Mouse (Mus musculus) left cerebral cortex, postnatal 10 days (tissue): ENCODE data around the gene BC048671. TPM values are rescaled to one million over a fixed set of nuclear protein-coding genes. Genes with fewer than 3 reads are reported as not detected.

Experiments used
- DNase-seq, 2 experiments: peaks; one replicate each; pipeline ENCODE4 v3.0.0; 2021 to 2022; ENCODE audit warnings: low spot score in 2 of 2, mixed read lengths in 1 of 2; ENCODE audit errors: extremely low spot score in 1 of 2
- intact Hi-C: fragments of 180-260 bp; cut with DNase I; formaldehyde crosslinking; loops from one replicate; pipeline ENCODE4 v1.15.1; 2025
- total RNA-seq, 2 experiments: library from RNA; stranded (reverse); gene quantifications; 2 replicates each; pipeline ENCODE4 v1.2.3; 2021

Gene BC048671
- not detected for total RNA-seq

DNA sequence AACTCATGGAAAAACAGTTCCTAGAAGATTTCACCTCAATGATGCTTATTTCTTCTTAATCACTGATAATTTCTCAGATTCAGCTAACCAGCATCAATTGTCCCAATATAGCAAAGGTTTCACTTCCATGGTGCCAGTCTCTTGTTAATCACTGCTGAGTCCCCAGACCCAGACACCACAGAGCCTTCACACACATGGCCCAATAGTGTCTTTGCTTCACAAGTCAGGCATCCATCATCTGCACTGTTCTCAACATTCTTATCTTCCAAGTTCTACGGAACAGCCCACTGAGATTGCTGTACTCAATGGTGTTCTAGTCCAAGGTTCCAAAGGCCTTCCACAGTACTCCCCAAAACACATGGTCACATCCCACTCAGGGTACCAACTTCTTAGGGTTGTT, at the start of gene BC048671:
Gene BC048671 (plus strand): TSS at position 301 of the 400 bp plus-strand sequence.
- intact Hi-C loops, result no loop called here

DNA sequence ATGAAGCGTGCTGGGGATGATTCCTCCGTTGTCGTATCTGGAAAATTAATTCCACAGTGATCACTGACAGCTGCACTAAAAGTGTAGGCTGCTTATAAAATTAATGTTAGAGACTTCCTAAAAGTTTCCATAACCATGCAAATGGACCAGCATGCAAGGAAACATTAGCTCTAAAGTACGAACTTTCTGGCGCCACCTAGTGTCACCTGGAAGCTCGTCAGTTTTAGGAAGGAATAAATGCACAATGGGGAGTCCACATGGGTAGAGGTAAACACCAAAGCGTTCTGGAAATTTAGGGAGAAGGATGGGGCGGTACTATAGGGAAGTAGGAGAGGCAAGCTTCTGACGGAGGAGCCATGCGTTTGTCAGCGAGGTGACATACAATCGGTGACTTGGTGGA, 12.8 kb upstream of the BC048671 start:
- intact Hi-C loops, result no loop called here
- DNase-seq, result no peak

More for the DNA sequence above, at the start of gene BC048671:
- DNase-seq, result no peak

DNA sequence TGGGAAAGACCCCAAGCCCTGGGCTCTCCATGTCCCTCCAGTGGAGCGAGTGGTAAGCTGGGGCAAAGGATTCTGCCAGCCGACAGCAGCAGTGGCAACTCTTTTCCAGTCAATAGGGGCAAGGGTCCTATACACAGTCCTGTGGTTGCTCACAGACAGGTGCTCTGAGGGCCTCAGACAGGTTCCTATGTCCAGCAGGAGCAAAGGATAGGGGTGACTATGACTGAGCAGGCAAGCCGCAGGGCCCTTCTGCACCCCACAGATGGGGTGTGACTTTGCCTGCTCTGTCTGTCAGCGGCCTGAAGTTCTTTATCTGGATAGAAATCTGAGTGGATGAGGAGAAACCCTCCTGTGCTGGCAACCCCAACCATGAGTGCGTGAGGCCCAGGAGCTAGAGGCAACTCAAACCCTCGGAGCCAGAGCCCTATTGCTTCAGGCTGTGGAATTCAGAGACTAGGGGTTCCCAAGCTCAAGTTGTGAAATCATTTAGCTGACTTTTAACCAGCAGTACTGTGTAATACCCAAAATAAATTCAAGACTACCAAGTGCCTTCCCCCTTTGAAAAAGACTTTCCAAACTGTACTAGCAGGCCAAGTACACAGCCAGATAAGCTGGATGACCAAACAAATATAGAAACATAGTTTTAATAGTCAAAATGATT, 5.4 kb downstream of the BC048671 start:
- no peak for DNase-seq
- intact Hi-C loops, result no loop called here

DNA sequence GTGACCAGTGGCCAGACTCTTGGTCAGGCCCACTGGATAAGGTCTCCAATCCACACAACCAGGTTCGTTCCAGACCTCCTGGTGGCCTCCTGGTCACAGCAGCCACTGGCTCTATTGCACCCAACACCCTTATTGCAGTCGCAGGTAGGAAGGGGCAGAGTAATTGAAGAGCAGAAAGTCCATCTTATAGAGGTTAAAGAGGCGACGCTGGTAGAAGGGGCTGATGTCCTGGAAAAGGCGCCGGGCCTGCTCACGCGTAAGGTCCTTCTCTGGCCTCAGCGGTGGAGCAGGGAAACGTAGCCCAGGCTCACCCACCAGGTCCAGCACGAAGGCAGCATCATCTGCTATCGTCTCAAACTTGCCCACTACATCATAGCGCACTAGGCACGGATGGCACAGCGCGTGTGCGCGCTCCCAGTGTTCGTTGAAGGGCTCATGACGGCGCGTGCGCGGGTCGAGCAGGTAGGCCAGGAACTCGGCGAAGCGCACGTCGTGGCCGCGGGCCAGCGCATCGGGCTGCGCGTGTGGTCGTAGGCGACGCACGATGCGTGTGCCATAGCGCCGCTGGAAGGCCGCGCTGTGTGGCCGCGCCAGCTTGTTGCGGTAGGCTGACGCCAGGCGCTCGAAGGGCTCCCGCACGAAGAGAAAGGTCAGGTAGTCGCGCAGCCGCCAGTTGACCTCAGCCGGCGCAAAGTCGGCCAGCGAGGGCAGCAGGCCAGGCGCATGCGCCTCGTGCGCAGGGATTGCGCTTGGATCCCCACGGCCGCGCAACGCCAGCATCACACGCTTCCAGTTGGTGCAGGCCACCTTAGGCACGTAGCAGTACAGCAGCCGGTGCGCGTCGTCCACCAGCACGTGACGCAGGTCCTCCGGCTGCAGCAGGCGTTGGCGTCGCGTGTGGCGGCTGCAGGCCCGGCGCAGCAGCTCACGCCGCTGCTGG, 8.1 kb downstream of the BC048671 start:
- DNase-seq, result no peak
- intact Hi-C loops, result no loop called here

DNA sequence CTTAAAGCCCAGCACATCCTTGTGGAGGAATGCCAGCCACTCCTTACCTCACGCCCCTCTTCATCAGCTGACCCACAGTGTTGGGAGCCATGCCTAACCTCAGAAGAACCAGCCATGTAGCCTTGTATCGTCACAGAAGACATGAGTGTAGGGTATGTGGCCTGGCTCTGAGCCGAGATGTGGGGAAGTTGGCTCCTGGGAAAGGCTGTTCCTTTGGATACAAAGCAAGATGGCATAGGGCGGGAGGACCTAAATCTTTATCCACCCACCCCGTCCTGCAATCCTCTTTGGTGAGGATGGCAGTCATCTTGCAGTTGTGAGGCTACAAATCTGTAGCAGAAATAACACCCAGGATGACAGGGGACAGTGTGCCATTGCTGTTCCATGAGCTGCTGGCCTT, 14.9 kb downstream of the BC048671 start:
- peak in 1 of 2 experiments; percentile 20 for DNase-seq
- intact Hi-C loops, result no loop called here

DNA sequence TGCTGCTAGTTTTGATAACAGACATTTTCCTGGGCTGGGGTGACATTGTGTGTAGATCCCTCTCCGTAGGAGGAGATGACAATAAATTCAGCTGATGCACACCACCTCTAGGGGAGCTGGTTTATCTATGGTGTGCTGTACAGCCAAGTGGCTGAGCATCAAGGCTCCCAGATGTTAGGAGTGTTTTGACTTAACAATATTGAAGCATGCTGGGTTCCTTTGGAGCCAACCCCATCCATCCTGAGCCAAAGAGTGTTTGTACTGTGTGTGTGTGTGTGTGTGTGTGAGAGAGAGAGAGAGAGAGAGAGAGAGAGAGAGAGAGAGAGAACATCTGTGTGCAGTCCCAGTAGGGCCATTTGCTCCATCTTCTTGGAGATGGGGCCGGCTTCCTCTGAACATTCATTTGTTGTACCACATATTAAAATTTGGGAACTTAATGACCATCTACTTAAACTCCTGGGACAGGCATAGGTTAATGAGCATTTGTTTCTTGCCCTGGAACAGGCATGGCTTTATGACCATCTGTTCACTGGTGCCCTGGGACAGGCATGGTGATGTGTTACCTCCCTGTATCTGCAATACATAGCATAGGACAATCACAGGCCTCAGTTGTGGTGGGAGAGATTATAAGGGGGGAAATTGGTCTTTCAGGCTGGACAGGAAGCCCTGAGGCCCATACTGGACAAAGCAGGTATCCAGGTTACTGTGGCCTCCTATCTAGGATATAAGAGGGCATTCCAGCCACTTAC, 16.7 kb downstream of the BC048671 start:
- intact Hi-C loops, result no loop called here
- peak in 1 of 2 experiments; percentile 4 for DNase-seq

DNA sequence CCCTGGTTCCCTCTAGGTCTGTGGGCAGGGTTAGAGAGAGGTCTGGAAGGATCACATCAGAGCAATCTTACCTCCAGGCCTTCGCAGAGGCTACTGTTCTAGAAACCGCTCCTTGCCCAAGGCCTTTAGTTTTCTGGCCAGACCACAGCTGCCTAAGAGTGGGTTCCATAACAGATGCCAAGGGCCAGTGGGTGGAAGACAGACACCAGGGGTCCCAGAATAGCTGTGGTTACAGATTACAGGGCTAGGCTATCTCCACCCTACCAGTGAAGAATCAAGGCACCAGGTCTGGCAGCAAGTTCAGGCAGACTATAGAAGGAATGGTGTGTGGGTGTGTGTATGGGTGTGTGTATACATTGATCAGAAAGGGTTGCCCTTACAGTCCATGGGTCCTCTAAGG, 18.0 kb downstream of the BC048671 start:
- DNase-seq, result peak in 1 of 2 experiments; percentile 14
- intact Hi-C loops, result no loop called here

DNA sequence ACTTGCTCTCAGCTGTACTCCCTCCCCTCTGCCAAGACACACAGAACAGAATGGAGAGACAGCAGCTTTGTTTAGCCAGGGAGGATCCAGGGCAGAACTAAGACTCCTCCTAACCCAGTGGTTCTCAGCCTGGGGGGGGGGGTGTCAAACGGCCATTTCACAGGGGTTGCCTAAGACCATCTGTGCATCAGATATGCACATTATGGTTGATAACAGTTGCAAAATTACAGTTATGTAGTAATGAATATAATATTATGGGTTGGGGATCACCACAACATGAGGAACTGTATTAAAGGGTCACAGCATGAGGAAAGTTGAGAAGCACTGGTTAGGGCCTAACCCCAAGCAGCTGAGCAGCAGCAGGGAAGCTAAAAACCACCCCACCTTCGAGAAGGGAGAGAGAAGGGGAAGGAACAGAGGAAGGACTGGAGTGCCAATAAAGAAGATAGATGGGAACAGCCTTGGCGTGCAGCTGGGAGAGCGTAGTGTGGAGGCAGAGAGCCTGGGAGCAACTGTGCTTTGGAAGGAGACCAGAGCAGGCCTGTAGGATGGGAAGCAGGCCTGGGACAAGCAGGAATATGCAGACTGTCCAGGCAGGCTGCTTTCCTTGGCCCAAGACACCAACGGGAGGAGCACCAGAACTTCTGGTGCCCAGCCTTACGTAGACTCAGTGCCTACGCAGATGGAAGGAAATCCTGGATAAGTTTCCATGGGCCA, 18.6 kb downstream of the BC048671 start:
- DNase-seq, result peak in 1 of 2 experiments; percentile 28
- intact Hi-C loops, result loop anchor here (10.0 kb wide), 1 partner anchor 635 kb away; no protein-coding TSS in a partner anchor

DNA sequence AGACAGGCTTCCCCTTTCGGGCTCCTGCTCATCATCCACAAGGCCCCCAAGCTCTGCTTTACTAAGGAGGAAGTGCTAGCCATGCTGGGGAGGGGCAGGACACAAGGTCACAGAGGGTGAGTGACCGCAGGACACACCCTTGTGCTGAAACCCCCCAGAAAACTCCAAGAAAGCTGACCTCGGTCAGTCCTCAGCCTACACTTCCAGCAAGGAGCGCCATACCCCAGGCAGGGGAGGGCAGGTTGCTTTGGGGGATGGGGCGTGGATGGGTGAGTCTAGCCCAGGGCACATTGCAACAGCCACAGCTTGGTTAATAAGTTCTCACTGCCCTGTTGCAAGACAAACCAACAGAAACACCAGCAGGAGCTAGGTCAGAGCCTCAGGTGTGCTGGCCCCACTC, 19.4 kb downstream of the BC048671 start:
- intact Hi-C loops, result loop anchor here (10.0 kb wide), 1 partner anchor 636 kb away; no protein-coding TSS in a partner anchor
- peak in 1 of 2 experiments; percentile 17 for DNase-seq

DNA sequence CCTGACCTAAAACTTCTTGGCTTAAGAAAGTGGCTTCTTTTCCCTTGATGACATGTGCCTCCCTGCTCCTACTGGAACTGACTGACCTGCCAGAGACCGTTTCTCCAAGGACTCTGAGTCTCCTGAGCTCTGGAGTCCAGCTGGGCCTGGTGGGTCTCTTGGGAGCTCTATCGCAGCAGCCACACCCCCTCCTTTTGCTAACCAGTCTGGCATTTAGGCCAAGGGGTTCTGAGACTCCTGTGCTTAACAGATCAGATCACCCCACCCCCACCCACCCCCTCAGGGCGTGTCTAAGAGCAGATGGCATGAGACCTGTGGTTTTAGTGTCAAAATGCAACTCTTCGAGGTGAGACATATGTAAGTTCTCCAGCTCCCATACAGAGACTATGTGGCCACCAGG, 20.8 kb downstream of the BC048671 start:
- intact Hi-C loops, result loop anchor here (10.0 kb wide), 1 partner anchor 637 kb away; no protein-coding TSS in a partner anchor
- DNase-seq, result peak in 1 of 2 experiments; percentile 11

DNA sequence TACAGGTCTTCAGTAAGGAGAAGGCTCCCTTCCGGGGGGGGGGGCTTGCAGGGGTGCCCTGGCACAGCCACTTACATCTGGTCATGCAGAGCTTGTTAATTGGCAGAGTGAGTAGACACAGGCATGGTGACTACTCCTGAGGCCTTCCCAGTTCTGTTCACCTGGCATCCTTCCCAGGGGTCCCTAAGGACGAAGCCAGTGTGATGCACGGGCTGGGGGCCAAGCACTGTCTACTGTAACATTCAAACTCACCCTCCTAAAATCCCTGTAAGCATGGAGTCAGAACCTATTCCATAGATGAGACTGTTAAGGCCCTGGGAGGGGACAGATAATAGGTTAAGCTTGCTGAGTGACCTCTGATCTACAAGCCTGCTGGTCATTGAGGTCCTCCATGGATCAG, 23.0 kb downstream of the BC048671 start:
- intact Hi-C loops, result loop anchor here (10.0 kb wide), 1 partner anchor 639 kb away; no protein-coding TSS in a partner anchor
- DNase-seq, result no peak

DNA sequence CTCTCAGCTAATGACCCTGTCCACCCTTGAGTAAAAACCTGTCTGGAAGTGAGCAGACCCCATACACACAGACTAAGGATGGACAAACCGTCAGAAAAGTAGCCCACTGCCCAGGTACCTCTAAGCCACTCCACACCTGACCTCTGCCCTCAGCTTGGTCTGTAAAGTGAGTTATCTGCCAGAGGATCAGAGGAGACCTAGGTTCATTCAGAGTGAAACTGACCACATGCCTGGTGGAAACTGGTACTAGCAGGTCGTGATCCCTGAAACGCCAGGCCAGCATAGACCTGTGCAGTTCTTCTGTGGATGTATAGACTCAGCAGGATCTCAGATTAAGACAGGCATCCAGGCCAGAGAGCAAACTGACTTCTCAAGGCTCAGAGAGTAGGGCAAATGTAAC, 23.4 kb downstream of the BC048671 start:
- intact Hi-C loops, result loop anchor here (10.0 kb wide), 1 partner anchor 640 kb away; no protein-coding TSS in a partner anchor
- no peak for DNase-seq

DNA sequence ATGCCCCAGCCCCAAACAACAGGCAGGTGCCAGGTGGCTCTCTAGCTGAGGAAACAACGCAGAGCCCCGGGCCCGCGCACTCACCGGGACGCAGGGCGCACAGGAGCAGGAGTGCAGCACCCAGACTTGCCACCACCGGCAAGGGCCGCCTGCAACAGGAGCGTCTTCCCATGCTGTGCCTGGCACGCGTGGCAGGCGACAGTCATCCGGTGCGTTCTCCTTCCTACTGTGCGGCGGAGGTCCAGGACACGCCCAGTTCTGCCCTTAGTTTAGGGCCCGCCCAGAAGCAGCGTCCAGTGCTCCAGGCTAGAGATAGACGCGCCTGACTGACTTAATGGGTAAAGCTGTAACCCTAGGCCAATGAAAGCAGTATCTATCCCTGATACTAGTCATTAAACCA, 24.0 kb downstream of the BC048671 start, which contains the start of gene Chst13:
Gene Chst13 (minus strand): TSS at position 195 of the 400 bp plus-strand sequence.
- intact Hi-C loops, result loop anchor here (5.0 to 10.0 kb wide), 2 partner anchors 640 to 1398 kb away; no protein-coding TSS in a partner anchor
- DNase-seq, result peak in 1 of 2 experiments; percentile 33

DNA sequence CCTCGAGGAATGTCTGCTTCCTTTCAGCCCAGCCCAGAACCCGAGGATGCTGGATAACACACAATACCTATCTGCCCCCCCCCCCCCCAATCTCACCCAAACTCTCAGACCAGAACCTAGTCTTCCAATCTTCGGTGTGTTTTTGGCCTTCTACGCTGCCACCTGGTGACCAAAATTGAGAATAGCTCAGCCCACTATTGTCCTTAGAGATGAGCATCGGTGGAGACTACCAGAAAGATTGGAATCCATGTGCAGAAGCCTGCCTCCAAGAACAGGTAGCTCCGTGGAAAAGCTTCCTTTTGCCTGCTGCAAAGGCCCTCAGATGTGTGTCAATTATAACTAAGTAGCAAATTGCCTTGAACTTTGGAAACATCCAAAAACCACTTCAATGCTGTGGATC, 26.7 kb downstream of the BC048671 start:
- DNase-seq, result no peak
- intact Hi-C loops, result loop anchor here (5.0 to 10.0 kb wide), 2 partner anchors 643 to 1400 kb away; no protein-coding TSS in a partner anchor

DNA sequence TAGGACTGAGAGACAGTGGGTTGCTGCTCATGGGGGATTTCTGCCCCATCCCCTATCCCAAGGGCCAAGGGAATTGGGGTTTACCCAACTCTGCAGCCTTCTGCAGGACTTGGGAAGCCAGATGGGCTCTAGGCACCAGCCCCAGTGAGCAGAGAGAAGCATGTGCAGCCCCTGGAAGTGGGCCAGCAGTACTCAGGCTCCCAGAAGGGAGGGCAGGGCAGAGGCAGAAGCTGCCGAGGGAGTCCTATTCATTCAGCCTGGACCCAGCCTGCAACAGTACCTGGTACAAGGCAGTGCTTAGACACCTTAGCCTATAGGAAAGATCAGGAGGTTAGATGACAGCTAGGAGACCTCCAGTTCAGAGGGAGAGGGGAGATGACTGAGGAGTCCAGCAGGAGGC, 28.9 kb downstream of the BC048671 start:
- intact Hi-C loops, result loop anchor here (5.0 to 10.0 kb wide), 2 partner anchors 645 to 1403 kb away; no protein-coding TSS in a partner anchor
- peak; percentile 45 to 79 for DNase-seq

DNA sequence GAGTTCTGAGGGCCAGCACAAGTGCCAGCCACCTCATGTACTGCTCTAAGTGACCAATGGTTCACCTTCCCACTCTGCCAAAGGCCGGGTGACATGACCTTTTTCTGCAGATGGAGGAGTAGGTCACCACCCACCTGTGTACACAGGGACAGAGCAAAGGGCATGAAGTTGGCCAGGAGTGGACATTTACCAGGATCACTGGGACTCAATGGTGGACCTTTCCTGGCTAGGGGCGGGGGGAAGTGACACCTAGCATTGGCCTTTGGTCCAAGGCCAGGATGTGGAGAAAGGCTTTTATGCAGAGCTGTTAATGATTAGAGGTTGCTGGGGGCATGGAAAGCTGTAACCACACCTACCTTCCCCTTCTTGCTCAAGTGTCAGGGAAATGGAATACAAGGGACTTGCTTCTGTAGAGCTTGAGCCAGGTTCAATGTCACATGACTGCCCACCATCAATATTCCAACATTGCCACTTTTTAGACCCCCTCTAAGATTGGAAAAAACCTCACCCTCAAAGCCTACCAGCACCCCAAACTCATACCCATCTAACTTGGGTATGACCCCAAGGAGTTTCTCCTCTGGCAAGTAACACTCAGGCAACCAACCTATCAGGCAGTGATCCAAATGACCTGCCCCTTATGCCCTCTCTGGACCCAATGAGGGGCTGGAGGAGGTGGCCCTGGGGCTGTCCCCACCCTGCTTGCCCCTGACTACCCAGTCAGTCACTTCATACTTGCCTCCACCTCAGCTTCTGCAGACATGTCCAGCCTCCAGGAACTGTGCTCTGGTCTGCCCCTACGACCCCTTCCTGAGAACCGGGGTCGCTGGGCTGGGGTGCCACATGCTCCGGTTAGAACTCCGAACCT, 31.8 kb downstream of the BC048671 start, which contains the start of gene Uroc1:
Gene Uroc1 (plus strand): TSS at position 724 of the 865 bp plus-strand sequence.
- intact Hi-C loops, result no loop called here
- no peak for DNase-seq

DNA sequence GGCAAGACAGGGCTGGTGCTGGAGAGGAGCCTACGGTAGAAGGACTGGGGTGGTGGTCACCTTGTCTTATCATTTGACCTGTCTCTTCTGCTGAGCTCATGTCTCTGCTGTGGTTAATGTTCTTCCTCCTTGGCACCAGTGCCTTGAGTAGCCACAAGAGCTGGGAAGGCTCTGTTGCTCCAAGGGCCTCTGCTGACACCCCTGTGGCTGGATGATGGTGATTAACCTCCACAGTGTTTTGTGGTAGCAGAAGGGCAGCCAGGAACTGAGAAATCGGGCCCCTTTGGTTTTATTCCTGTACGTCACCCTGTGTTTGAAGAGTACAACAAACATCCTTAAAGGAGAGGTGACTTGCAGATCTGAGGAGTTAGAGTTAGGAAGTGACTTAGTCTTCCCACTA, 33.2 kb downstream of the BC048671 start:
- no peak for DNase-seq
- intact Hi-C loops, result no loop called here
